Mouse (Mus musculus): Measurements from ENCODE around the gene Aox4.

DNA sequence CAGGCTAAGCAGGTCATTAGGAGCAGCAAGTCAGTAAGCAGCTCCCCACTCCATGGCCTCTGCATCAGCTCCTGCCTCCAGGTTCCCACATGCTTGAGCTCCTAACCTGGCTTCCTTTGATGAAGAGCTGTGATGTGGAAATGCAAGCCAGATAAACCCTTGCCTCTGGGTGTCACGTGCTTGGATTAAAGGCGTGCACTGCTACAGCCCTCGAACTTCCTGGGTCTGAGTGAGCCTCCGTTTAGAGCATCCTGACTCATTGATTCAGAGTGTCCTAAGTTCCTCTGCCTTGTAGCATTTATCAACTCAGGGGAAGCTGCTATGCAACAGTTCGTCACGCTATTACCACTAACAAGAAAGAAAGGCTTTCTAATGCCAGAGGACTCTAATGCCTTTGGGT lies 105.3 kb downstream of the Aox4 start:
- TF ChIP-seq GATA1 (IDR thresholded peaks at IDR 0.05; ENCODE audit: low read length) (no peak), TAL1 (IDR thresholded peaks at IDR 0.05; ENCODE audit: low read length) (no peak)

All from erythroblast, embryonic 14.5 days (primary cell).